Mouse (Mus musculus): Measurements from ENCODE around the gene Ceacam19. TPM values are rescaled to one million over a fixed set of nuclear protein-coding genes. Genes with fewer than 3 reads are reported as not detected.
A peak's percentile ranks its signal among the peaks of the same experiment; 100 is the strongest.

The Ceacam19 gene
- polyA plus RNA-seq, 1 experiment from 2014 or later: not detected

DNA sequence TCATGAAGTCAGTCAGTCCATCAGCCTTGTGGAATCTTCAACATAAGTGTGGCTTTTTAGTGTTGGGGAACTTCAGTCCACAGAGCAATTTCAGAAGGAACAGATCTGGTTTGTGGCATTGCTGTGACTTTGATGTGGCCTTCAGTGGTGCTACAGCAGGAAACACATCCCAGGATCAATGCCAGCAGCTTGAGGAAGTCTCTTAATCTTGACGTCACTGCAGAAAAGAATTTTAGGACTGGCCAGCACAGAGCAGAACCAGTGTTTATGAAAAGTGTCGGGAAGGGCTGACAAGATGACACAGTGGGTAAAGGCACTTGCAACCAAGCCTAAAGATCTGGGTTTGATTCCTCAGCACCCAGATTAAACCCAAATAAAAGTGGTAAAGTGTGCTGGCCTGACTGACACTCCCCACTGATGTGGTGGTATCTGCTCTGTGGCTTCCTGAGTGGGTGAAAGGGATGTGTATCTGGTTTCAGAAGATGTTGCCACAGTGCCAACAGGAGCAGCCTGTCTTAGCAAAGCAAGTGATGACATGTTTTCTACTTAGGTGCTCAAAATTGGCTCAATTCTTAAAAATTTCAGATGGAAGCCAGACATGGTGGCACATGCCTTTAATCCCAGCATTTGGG, 39.2 kb upstream of the Ceacam19 start:
- no peak overlapping the region for H3K4me2 ChIP-seq (ENCODE audit: low read length)
- H3K9me3 ChIP-seq (ENCODE audit: control insufficient read depth, low read length): no peaks in the 10 kb centered on the region
- H3K27me3 ChIP-seq (replicated peaks; ENCODE audit: control insufficient read depth, insufficient read depth, low read length): no peaks in the 10 kb centered on the region
- ATAC-seq: no peak
- WGBS: 86% methylated on average over 2 of the region's 2 CpGs
- H3K36me3 ChIP-seq (ENCODE audit: control insufficient read depth, insufficient read depth, low read length): no peaks in the 10 kb centered on the region
- no peak overlapping the region for H3K4me3 ChIP-seq (ENCODE audit: low read length)
- no peak overlapping the region for H3K27ac ChIP-seq (ENCODE audit: low read depth, low read length)
- no peak overlapping the region for H3K9ac ChIP-seq (ENCODE audit: low read depth, low read length)
- H3K4me1 ChIP-seq (ENCODE audit: control insufficient read depth, insufficient read depth, low read depth, low read length): no peaks in the 10 kb centered on the region

DNA sequence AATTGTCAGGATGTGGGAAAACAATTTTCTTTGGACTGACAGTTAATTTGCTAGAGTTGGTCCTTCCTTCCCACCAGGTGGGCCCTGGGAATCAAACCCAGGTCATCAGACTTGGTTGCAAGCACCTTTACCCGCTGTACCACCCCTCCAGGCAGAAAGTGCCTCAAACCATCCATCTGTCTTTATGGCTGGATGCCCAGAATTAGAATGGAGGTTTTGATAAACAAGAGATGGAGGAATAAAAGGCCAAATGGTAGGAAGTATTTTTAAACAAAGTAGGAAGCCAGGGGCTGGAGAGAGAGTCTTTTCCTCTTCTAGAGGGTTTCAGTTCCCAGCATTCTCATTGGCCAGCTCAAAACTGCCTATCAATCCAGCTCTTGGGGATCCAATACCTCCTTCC, 37.6 kb upstream of the Ceacam19 start:
- Histone ChIP-seq H3K9ac (ENCODE audit: low read depth, low read length) (no peak overlapping the region), H3K27me3 (replicated peaks; ENCODE audit: control insufficient read depth, insufficient read depth, low read length) (no peaks in the 10 kb centered on the region), H3K27ac (ENCODE audit: low read depth, low read length) (no peak overlapping the region), H3K36me3 (ENCODE audit: control insufficient read depth, insufficient read depth, low read length) (no peaks in the 10 kb centered on the region), H3K4me1 (ENCODE audit: control insufficient read depth, insufficient read depth, low read depth, low read length) (no peaks in the 10 kb centered on the region), H3K9me3 (ENCODE audit: control insufficient read depth, low read length) (no peaks in the 10 kb centered on the region), H3K4me3 (ENCODE audit: low read length) (no peak overlapping the region), H3K4me2 (ENCODE audit: low read length) (no peak overlapping the region)
- ATAC-seq: no peak
- WGBS: 52% methylated on average over 1 of the region's 1 CpGs

DNA sequence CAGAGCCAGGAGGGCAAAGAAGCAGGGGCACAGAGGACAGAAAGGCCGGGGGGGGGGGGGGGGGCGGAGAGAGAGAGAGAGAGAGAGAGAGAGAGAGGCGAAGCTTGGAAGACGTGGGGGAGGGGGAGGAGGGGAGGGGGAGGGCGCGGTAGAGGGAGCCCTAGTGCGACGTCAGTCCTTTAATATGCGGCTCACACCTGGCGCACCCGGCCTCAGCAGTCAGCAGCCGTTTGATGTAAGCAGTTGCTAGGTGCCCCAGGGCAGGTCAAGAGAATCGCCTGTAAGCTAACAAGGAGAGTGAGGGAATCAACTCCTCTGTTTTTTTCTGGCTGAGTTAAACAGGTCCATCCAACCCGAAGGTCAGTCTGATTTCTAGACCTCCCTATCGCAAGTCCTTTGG, 36.0 kb upstream of the Ceacam19 start:
- ATAC-seq: no peak

DNA sequence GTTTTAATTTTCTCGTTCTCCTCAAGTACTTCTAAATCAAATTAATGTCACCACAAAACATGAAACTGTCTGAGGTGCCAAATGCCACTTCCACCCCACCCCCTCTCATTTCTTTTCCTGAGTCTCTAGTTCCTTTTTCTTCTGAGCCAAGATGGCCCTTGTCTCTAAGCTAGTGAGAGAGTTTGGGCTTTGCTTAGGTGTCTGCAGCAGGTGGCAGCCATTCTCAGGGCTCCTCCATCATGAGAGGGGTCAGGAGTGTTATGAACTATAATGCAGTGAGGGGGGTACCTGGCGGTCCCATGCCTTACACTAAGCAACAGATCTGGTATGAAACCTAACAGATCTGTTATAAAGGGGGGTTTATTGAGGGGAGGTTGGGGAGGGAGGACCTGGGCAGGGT, 35.6 kb upstream of the Ceacam19 start:
- no peaks in the 10 kb centered on the region for H3K9me3 ChIP-seq (ENCODE audit: control insufficient read depth, low read length)
- no peak overlapping the region for H3K4me3 ChIP-seq (ENCODE audit: low read length)
- no peaks in the 10 kb centered on the region for H3K27me3 ChIP-seq (replicated peaks; ENCODE audit: control insufficient read depth, insufficient read depth, low read length)
- 50% methylated on average over 2 of the region's 2 CpGs for WGBS
- no peak overlapping the region for H3K9ac ChIP-seq (ENCODE audit: low read depth, low read length)
- H3K4me2 ChIP-seq (ENCODE audit: low read length): no peak overlapping the region; the same call in 1 of the 2 replicates
- H3K4me1 ChIP-seq (ENCODE audit: control insufficient read depth, insufficient read depth, low read depth, low read length): 0 out of 2 replicates have a peak, but pooled peaks cover 6% of the 10 kb centered on the region
- no peaks in the 10 kb centered on the region for H3K36me3 ChIP-seq (ENCODE audit: control insufficient read depth, insufficient read depth, low read length)
- no peak overlapping the region for H3K27ac ChIP-seq (ENCODE audit: low read depth, low read length)
- ATAC-seq: no peak

More for the DNA sequence above, 36.0 kb upstream of the Ceacam19 start:
- H3K36me3 ChIP-seq (ENCODE audit: control insufficient read depth, insufficient read depth, low read length): no peaks in the 10 kb centered on the region
- H3K4me2 ChIP-seq (ENCODE audit: low read length): peak overlapping the region; percentile 8; the same call in 1 of the 2 replicates
- no peak overlapping the region for H3K4me3 ChIP-seq (ENCODE audit: low read length)
- H3K4me1 ChIP-seq (ENCODE audit: control insufficient read depth, insufficient read depth, low read depth, low read length): 0 out of 2 replicates have a peak, but pooled peaks cover 6% of the 10 kb centered on the region
- H3K27me3 ChIP-seq (replicated peaks; ENCODE audit: control insufficient read depth, insufficient read depth, low read length): no peaks in the 10 kb centered on the region
- 14% methylated on average over 12 of the region's 15 CpGs for WGBS
- no peak overlapping the region for H3K9ac ChIP-seq (ENCODE audit: low read depth, low read length)
- H3K27ac ChIP-seq (ENCODE audit: low read depth, low read length): no peak overlapping the region
- no peaks in the 10 kb centered on the region for H3K9me3 ChIP-seq (ENCODE audit: control insufficient read depth, low read length)

DNA sequence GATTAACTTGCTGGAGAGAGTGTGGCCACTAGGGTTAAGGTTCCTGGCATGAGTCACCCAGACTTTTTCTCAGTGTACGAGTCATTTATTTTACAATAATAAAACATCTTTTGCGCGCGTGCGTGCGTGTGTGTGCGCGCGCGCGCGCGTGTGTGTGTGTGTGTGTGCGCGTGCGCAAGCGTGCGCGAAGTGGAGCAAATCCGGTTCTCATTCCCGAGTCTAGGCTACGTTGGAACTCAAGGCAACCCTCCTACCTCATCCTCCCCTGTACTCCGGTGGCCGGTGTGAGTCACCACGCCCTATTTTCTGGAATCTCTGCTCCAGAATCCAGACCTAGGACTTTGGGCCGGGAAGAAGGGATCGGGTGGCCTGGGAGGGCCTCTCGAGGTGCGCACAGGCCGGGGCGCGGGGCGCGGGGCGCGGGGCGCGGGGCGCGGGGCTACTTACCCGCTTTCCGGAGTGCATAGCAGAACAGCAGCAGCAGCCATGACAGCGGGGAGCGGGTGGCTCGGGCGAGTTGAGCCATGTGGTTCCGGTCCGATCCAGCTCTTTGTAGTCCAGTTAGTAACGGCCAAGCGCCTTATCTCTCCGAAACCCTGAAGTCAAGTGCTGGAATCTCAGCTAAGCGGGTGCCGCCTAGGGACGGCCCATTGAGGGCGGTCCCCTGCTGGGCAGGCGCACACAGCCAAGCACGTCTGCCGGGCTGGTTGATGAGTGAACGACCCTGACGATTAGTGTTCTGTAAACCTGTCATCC, 32.9 kb upstream of the Ceacam19 start, which contains the start of gene Pvr:
Gene Pvr (minus strand): TSS at position 655 of the 756 bp plus-strand sequence.
- Histone ChIP-seq H3K36me3 (ENCODE audit: control insufficient read depth, insufficient read depth, low read length) (peaks cover 14% of the 10 kb centered on the region), H3K4me2 (ENCODE audit: low read length) (peak within 1 kb of the TSS; percentile 76), H3K27ac (ENCODE audit: low read depth, low read length) (peak within 1 kb of the TSS; percentile 91), H3K4me1 (ENCODE audit: control insufficient read depth, insufficient read depth, low read depth, low read length) (0 out of 2 replicates have a peak, but pooled peaks cover 6% of the 10 kb centered on the region), H3K27me3 (replicated peaks; ENCODE audit: control insufficient read depth, insufficient read depth, low read length) (no peaks in the 10 kb centered on the region), H3K9ac (ENCODE audit: low read depth, low read length) (peak within 1 kb of the TSS; percentile 80), H3K4me3 (ENCODE audit: low read length) (peak within 1 kb of the TSS; percentile 76), H3K9me3 (ENCODE audit: control insufficient read depth, low read length) (no peaks in the 10 kb centered on the region)
- 0% methylated on average over 56 of the region's 60 CpGs for WGBS
- peak; percentile 89 for ATAC-seq

DNA sequence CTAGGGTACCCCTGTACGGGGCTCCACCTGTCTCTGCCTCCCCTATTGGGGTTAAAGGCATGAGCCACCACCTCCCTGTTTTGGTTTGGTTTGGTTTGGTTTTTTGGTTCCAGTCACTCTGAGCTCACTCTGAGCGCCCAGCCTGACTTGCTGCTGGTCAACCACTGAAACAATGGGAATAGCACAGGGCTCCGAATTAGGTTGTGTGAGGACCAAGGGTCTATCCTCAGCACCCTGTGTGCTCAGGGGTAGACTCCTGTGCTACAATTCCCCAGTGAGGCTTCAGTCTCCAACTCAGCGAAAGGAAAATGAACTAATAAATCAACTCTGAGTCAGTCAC, 32.4 kb upstream of the Ceacam19 start:
- Histone ChIP-seq H3K9me3 (ENCODE audit: control insufficient read depth, low read length) (no peaks in the 10 kb centered on the region), H3K4me1 (ENCODE audit: control insufficient read depth, insufficient read depth, low read depth, low read length) (0 out of 2 replicates have a peak, but pooled peaks cover 6% of the 10 kb centered on the region), H3K27me3 (replicated peaks; ENCODE audit: control insufficient read depth, insufficient read depth, low read length) (no peaks in the 10 kb centered on the region), H3K27ac (ENCODE audit: low read depth, low read length) (peak overlapping the region; percentile 61; the same call in 1 of the 2 replicates), H3K9ac (ENCODE audit: low read depth, low read length) (peak overlapping the region; percentile 80), H3K36me3 (ENCODE audit: control insufficient read depth, insufficient read depth, low read length) (peaks cover 14% of the 10 kb centered on the region), H3K4me2 (ENCODE audit: low read length) (peak overlapping the region; percentile 76), H3K4me3 (ENCODE audit: low read length) (peak overlapping the region; percentile 76)
- peak; percentile 67 for ATAC-seq
- WGBS: 26% methylated on average over 4 of the region's 4 CpGs

DNA sequence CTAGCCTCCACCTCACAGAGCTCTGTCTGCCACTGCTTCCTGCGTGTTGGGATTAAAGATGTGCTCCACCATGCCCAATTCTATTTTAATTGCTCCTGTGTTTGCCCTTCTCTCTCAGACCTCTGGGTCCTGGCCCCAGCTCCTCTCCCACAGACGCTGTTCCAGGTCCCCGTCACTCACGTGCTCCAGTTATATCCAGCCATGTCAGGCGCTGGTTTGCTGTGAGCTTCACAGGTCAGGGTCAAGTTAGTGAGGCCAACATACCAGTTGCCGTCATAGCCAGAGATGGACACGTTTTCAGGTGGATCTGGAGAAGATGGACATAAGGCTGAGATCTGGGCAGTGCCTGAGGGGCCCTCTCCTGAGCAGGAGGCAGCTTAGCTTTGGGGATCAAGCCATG, 26.8 kb upstream of the Ceacam19 start:
- no peak overlapping the region for H3K4me3 ChIP-seq (ENCODE audit: low read length)
- ATAC-seq: no peak
- 91% methylated on average over 7 of the region's 7 CpGs for WGBS
- H3K27me3 ChIP-seq (replicated peaks; ENCODE audit: control insufficient read depth, insufficient read depth, low read length): no peaks in the 10 kb centered on the region
- no peaks in the 10 kb centered on the region for H3K9me3 ChIP-seq (ENCODE audit: control insufficient read depth, low read length)
- H3K36me3 ChIP-seq (ENCODE audit: control insufficient read depth, insufficient read depth, low read length): peaks cover 19% of the 10 kb centered on the region
- H3K4me2 ChIP-seq (ENCODE audit: low read length): no peak overlapping the region
- H3K27ac ChIP-seq (ENCODE audit: low read depth, low read length): no peak overlapping the region
- no peaks in the 10 kb centered on the region for H3K4me1 ChIP-seq (ENCODE audit: control insufficient read depth, insufficient read depth, low read depth, low read length)
- H3K9ac ChIP-seq (ENCODE audit: low read depth, low read length): no peak overlapping the region

DNA sequence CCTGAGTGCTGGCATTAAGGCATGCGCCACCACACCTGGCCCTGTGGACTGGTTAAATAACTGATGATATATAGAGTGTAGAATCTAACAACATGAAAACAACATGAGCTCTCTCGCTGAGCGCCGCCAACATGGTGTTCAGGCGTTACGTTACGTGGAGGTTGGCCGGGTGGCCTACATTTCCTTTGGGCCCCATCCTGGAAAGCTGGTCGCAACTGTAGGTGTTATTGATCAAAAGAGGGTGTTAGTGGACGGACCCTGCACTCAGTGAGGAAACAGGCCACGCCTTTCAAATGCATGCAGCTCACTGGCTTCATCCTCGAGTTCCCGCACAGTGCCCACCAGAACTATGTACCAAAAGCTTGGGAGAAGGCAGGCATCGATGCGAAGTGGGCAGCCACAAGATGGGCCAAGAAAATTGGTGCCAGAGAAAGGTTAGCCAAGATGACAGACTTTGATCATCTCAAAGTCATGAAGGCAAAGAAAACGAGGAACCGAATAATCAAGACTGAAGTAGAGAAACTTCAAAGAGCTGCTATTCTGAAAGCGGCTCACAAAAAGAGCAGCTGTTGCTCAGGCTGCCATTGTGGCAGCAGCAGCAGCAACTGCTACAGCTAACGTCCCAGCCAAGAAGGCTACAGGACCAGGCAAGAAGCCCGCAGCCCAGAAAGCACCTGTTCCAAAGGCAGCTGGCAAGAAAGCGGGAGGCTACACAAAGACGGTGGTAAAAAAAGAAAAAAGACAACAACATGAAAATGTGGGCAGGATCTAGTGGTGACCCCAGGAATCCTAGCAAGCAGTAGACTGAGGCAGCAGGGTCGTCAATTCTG, 24.1 kb upstream of the Ceacam19 start:
- H3K9me3 ChIP-seq (ENCODE audit: control insufficient read depth, low read length): no peaks in the 10 kb centered on the region
- no peak overlapping the region for H3K4me2 ChIP-seq (ENCODE audit: low read length)
- H3K27me3 ChIP-seq (replicated peaks; ENCODE audit: control insufficient read depth, insufficient read depth, low read length): no peaks in the 10 kb centered on the region
- no peak overlapping the region for H3K9ac ChIP-seq (ENCODE audit: low read depth, low read length)
- H3K36me3 ChIP-seq (ENCODE audit: control insufficient read depth, insufficient read depth, low read length): peaks cover 25% of the 10 kb centered on the region
- no peak overlapping the region for H3K4me3 ChIP-seq (ENCODE audit: low read length)
- H3K27ac ChIP-seq (ENCODE audit: low read depth, low read length): no peak overlapping the region
- 83% methylated on average over 23 of the region's 23 CpGs for WGBS
- H3K4me1 ChIP-seq (ENCODE audit: control insufficient read depth, insufficient read depth, low read depth, low read length): no peaks in the 10 kb centered on the region
- no peak for ATAC-seq

DNA sequence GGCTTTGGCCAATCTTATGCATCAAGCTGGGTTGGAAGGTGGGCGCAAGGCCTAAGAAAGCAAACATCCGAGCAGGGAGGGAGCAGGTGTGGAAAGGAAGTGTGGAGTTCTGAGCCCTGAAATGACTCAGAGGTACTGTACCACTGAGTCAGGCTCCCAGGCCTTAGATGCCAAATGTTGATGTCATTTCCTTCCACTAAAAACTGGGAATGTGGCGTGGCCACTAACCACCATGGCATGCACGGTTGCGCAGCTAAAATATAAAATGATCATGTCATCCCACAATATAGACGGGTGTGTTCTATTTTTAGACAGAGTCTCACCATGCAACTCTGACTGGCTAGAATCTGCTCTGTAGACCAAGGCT, 23.5 kb upstream of the Ceacam19 start:
- ATAC-seq: peak; percentile 30; the same call in 1 of the 2 replicates
- H3K27ac ChIP-seq (ENCODE audit: low read depth, low read length): no peak overlapping the region
- H3K4me1 ChIP-seq (ENCODE audit: control insufficient read depth, insufficient read depth, low read depth, low read length): no peaks in the 10 kb centered on the region
- H3K27me3 ChIP-seq (replicated peaks; ENCODE audit: control insufficient read depth, insufficient read depth, low read length): no peaks in the 10 kb centered on the region
- no peak overlapping the region for H3K4me2 ChIP-seq (ENCODE audit: low read length)
- H3K36me3 ChIP-seq (ENCODE audit: control insufficient read depth, insufficient read depth, low read length): peaks cover 26% of the 10 kb centered on the region
- WGBS: 87% methylated on average over 6 of the region's 6 CpGs
- no peak overlapping the region for H3K9ac ChIP-seq (ENCODE audit: low read depth, low read length)
- no peak overlapping the region for H3K4me3 ChIP-seq (ENCODE audit: low read length)
- H3K9me3 ChIP-seq (ENCODE audit: control insufficient read depth, low read length): peaks cover 5% of the 10 kb centered on the region
